Mouse (Mus musculus) G1E-ER4 (cell line): Measurements from ENCODE around the gene Vangl1. TPM values are rescaled to one million over a fixed set of nuclear protein-coding genes. Genes with fewer than 3 reads are reported as not detected.
A peak's percentile ranks its signal among the peaks of the same experiment; 100 is the strongest.

ENCODE experiments used
- GATA1 ChIP-seq: IDR thresholded peaks from one replicate; pipeline ENCODE4 v1.8.0; 2012; ENCODE audit warnings: low read length, inconsistent platforms
- polyA plus RNA-seq: library from polyadenylated mRNA; stranded (reverse); fragments of >175 nt; gene quantifications from 2 replicates; pipeline ENCODE4 v1.2.3, GENCODE M21; 2012

Vangl1 gene
- polyA plus RNA-seq, 1 experiment: 65.1 TPM

DNA sequence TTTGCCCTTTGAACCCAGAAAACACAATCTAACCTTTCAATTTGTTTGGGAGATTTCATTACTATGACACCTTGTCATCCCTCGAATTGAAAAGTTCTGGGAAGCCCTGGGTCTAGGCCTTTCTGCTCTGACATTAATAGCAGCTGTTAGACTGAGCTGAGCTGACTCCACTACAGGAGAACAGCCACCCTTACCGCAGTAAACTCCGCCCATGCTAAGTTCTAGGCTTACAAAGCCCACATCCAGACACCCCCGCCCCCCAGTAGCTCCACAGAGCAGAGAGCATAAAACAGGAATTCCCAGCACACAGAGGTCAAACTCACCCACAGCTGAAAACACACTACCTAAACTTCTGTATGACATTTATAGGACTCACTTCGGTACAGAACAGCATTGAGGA lies 19.8 kb downstream of the Vangl1 start:
- no peak for TF ChIP-seq GATA1

DNA sequence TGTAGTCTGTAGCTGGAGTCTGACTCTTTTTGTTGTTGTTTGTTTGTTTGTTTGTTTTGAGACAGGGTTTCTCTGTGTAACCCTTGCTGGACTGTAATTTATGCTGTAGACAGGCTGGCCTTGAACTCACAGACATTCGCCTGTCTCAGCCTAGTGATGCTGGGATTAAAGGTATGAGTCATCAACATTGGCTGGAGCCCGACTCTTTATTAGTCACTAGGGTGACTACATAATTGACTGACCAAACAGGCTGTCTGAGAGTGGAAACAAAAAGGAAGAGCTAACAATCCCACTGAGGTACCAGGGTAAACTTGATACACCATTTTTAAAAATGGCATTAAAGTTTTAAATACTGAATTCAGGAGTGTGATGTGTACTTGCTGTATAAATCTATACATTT lies 21.9 kb downstream of the Vangl1 start:
- no peak for TF ChIP-seq GATA1

DNA sequence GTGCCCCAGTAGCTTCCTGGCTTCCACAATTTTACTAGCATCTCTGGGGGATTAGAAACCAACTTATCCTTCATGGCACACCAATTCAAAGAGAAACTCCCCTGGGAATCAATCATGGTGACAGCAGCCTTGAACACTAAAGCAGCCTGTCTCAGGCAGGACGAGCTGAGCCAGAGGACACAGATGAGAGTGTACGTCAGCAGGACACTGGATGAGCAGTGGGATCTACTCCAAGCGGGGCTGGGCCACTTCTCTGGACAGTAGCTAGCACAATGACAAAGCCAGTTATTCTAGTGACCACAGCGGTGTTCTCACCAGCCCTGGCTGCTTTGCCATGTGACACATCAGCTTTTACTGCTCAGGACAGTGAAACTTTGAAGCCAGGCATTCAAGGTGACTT lies 23.3 kb downstream of the Vangl1 start:
- no peak for TF ChIP-seq GATA1

DNA sequence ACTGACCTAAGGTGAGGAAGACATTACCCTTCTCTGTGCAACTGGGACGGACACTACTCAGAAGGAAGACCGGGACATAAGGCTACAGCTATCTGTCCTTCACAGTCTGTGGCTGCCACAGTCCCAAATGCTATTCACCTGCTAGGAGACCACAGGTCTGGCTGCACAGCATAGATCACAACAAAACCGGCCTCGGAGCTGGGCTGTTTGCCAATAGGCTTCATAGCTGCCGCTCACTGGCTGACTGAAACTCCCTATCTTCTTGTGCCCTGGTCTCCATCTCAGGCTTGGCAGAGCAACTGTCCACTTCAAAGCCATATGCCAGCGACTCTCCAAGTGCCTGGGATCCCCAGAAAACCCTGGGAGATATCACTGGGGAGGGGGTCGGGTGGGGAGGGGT lies 23.7 kb downstream of the Vangl1 start:
- no peak for TF ChIP-seq GATA1

DNA sequence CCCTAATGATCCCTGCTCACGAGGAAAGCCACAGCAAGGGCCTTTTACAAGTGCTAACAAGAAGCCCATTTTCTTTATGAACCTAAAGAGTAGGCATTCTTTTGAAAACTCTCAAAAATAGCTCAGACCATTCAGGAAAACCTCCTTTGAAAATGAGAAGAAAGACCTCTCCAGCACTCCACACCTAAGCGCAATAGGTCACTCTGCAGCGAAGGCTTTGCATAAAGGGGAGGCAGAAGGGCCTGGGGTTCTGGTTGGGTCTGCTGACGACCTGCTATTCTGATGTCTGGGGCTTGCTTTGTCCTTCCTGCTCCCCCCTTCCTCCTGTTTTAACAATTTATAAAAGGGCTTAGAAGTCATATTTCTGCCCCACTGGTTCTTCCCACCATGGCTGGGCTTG lies 24.6 kb downstream of the Vangl1 start:
- no peak for TF ChIP-seq GATA1

DNA sequence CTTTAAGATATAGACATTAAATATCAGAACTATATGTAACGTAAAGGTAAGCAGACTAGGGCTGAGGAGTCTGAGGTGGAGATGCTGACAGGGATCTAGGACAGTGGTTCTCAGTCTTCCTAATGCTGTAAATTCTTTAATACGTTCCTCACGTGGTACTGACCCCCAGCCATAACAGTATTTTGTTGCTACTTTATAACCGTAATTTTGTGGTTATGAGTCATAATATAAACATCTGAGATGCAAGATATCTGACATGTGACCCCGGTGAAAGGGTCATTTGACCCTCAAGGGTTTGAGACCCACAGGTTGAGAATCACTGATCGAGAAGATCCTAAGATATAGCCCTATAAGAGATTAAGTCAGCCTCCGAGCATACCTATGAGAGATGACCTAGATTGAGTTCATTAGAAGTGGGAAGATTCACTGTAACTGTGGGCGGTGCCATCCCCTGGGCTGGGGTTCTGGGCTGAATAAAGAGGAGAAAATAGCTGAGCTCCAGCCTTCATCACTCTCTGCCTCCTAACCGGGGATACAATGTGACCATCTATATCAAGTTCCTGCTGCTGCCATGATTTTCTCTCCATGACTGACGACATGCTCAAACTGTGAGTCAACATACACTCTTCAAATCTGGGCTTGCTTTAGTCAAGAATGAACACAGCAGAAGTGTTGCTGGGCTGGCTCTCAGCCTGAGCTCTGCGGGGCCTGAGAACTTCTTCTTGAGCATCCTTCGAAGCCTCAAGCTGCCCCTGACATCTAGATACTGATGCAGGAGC lies 26.5 kb downstream of the Vangl1 start:
- TF ChIP-seq GATA1: no peak

DNA sequence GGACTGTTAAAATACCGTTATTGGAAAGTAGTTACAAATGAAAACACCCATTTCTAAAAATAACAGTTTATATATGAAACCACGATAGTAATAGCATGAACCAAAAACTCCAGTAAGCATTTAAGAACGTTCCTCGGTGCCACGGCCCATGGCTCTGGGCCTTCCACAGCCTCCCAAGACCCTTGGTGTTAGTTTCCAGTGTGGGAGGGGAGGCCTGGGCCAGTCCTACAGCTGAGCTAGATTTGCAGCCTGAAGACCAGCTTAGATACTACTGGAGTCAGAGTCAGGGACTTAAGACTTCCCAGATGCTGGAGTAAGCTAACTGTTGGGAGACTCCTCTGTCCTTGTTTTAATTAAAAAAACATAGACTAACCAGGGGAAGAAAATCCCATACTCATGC lies 28.4 kb downstream of the Vangl1 start:
- no peak for TF ChIP-seq GATA1

DNA sequence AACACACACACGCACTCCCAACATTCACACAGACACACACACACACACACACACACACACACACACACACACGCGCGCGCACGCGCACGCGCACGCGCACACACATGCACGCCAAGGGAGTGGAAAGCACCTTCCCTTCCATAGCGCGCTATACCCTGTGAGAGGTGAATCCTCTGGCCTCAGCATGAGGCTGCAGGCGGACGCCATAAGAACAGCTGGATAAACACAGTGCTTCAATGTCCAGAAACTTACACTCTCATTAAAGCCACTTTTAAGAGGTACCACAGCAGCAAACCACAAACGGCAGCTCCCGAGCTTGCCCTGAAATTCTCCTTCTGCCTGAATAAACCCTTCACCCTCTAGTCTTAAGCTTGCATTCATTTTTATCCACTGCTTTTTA lies 28.8 kb downstream of the Vangl1 start:
- no peak for TF ChIP-seq GATA1

DNA sequence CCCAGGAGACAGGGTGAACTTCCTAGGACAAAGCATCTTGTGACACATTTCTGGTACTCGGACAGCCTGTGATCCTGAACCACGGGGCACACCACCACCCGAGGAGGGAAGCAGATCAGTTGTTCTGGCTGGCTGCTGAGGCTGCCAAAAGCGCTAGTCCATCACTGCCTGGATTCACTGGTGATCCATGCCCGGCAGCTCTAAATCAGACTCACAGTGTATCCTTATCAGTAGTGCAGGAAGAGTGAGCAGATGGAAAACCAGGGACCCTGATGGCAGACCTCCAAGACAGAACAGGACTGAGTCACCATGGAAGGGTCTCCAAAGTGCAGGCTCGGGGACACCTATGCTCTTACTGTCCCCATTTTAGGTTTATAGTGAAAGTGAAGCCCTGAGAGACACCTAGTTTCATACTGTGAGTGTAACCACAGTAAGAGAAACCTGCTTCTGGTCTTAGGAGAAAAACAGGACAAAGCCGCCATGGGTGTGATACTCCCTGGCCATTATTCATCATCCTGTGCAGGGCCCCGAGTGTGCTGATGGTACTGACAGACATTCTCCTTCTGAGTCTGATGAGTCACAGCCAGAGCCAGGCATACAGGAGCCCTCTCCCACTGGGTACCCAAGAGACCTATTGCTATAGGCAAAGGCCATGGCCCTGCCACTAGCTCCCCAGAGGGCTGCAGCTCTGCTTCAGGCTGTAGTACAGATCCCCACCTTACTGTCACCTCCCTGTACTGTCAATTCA lies 30.2 kb downstream of the Vangl1 start:
- no peak for TF ChIP-seq GATA1

DNA sequence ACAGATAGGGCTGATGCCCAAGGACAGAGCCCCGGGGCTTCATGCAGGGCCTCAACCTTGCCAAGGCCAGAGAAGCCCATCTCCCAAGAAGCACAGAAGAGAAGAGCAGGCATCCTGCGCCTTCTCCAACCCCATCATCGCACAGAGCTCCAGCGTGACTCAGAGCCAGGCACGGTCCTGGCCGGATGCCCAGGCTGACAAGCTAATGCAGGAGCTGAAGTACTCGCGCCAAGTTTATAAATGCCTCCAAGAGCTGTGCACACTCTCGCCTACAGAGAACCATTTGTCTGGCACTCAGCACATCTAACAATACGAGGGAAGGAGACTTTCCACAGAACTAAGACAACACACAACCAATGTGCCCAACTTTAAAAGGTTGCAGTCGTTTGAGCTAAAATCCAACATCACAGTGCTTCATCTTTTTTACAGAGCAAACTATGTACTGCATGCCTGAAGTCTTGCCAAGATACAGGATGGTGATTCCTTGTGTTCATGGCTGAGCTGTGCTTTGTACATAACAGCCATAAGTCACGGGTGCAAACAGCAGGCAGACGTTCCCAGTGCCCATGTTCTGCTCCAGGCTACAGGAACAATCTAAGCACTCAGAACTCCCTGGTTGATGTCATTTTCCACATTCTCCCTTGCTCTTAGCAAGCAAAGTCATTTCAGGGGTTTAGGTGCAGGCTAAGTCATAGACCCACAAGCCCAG lies 35.1 kb downstream of the Vangl1 start:
- no peak for TF ChIP-seq GATA1

DNA sequence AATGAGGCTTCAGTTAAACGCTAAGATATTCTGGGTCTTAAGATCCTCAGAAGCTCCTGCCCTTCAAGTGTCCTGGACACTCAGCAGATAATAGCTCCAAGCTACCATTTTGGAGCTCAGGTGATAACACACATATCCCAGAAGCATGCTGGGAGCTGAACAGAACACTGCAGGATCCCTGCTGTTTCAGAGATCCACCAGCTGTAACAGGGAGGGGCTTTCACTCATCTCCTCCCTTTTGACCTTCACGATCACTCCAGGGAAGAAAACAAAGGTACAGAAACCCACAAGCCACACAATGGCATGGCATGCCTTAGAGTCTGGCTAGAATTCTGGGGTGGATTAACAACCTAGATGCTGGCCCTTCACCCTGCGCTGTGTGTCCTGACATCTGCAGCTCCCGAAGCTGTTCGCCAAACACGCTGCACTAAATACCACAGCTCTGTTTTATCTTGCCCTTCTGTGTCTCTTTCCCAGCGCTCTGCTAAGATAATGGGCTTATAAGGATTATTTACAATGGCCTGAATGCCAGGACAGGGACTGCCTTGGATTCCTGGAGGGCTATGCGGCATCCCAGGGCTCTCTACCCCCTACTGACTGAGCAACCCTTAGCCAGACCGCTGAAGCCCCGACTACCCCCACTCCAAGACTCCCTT lies 36.8 kb downstream of the Vangl1 start:
- TF ChIP-seq GATA1: no peak

DNA sequence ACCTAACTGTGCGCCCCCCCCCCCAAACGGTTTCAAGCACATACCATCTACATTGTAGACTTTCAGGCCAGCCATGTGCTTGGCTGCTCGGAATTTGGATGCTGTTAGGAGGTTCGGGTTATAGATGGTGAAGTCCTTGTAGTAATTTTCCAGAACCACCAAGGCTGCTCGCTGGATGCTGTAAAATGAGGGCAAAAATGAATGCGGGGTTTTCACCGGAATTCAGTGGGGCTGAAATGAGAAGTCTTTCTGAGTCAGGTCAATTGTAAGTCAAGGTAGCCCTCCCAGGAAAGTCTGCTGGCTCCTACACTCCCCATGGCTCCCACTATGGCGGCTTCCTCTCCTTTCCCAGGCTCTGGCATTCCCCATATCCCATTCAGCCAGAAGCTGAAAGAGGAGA lies 37.7 kb downstream of the Vangl1 start:
- TF ChIP-seq GATA1: no peak

DNA sequence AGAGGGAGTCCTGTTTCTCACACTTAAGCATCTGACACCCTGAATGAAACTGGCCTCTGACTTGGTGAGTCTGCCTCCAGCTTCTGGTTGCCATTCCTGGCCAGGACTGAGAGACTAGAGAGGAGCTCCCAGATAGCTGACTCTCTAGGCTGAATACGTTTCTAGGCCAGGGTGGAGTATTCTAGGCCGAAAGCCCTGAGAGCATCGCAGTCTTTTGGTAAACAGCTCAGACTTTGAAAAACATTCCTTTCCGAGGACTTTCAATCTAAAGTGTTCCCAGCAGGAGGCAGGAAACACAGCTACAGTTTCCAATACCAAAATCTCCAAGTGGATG lies 38.2 kb downstream of the Vangl1 start:
- TF ChIP-seq GATA1: no peak

DNA sequence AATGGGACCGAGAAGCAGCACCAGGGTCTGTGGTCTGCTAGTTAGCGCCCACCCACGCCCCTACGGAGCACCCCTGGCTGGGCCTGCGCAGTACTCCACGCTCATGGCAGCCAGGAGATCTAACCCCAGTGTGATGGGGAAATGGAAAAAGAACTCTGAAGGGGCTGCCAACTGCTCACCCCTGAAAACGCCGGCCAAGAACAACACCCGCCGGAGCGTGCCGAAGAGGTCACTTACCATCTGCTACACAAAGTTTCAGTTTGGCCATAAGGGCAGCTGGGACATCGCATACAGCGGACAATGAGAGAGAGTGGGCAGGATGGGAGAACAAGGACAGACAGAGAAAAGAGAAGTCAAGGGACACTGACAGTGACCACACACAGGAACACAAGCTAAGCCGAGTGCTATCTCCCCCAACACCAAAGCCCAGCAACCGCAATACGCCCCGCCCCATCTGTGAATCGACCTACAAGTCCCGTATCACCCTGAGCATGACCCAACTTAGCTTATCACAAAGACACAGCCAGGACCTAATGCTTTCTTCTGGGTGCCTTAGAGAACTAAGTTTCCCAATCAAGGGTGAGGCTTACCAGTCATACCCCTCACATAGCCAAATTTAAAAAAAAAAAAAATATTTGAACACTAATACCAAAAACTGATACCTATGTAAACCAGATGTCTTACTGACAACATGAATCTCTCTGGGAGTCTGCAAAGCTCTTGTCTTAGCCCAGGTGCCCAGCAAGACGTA lies 38.8 kb downstream of the Vangl1 start:
- TF ChIP-seq GATA1: peak; percentile 94

DNA sequence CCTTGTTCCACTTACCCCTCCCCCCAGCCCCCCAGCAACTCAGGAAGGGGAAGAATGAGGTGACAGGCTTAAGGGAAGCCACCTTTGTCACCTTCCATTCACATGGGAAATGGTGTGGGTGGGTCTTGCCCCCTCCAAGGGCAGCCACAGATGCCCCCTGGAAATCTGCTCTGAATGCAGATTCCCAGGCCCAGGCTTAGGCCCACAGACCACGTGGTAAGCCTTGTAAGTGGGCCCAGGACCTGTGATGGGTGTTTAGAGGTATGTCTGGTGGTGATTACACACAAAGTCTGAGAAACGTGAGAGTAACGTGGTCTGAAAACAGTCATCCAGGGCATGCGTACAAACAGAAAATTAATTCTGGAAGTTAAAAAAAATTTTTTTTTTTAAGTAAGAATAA lies 39.6 kb downstream of the Vangl1 start:
- TF ChIP-seq GATA1: no peak
